Mouse (Mus musculus) testis, postnatal 14 days (tissue): ENCODE measurements around the gene Csmd2.
"Not testable (repeated sequence)": the region's sequence is repeated elsewhere in the genome, so short reads cannot be mapped to it uniquely, and the experiment has no call there.

Experiments used
- DNase-seq: peaks from one replicate; pipeline ENCODE4 v3.0.0; 2021; ENCODE audit warnings: low spot score

Csmd2 gene

GRCm38 (mm10) chr4:128042626-128043025 is 55.0 kb downstream of the Csmd2 start:
- no peak for DNase-seq

DNA sequence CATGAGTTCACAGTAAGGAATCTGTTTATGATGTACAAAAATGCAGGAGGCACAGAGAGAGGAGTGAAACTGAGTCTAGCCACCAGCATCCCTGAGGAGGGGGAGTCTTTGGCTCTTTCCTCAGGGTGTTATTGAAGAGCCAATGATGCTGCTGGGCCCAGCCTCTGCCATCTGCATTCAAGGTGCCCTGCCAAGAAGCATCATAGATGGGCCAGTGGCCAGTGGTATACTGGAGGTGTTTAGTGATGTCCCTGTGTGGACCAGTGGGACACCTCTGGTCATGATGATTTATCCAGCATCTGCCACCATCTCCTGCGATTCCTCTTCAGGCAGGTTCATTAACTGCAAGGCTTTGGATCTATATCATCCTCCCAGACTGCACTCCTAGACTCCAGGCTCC is 61.1 kb downstream of the Csmd2 start:
- DNase-seq: no peak

DNA sequence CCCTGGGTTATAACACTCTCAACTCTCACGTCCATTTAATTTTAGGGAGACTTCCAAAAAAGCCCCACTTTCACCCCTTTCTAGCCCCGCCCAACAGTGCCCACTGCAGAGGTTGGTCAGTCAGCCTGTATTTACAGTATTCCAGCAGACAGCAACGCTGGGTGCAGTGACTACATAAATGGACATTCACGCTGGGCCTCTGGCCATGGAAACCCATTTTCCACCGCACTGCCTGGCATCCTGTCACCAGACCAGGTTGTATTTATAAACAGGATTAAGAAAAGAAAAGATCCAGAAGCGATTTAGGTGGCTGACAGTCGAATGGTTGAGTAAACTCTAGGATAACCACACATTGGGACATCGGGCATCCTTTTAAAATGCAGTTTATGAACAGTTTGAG is 65.0 kb downstream of the Csmd2 start:
- DNase-seq: no peak

- DNase-seq: not testable (repeated sequence)
Observed at GRCm38 (mm10) chr4:128061274-128061673, 73.6 kb downstream of the Csmd2 start.

DNA sequence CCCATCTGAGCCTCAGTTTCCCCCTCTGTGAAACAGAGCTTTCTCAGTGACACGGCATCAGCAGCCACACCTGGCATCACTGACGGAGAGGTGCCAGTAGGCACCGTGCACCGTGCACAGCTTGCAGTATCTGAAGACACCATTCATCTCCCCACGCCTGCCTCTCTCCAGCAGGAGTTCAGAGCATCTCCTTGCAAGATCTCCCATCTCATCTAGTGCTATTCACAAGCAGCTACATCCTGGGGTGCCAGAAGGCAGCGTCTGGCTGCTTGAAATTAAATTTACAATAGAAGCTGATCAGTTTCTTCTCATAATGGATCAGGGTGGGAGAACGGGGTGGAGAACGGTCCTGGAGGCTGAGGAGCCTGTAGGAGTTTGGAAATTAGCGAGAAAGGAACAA is 79.5 kb downstream of the Csmd2 start:
- no peak for DNase-seq

DNA sequence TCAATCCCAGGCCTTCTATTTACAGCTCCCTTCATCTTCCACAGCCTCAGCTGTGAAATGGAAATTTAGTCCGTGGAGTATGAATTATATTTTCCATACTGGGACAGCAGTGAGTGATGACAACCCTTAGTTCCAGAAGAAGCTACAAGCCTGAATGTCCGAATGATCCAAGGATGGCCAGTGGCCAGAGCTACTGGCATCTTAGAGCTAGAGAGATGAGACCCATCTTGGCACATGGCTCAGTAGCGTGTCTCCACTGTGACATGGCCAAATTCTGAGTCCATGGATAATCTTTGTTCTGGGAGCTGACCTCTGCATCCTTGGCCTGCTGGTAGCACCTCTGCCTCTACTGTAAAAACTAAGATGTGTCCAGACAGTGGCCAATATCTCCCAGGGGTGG is 96.8 kb downstream of the Csmd2 start:
- DNase-seq: no peak

- DNase-seq: no peak
Observed at GRCm38 (mm10) chr4:128085096-128085495, 97.4 kb downstream of the Csmd2 start.

- DNase-seq: no peak
Observed at GRCm38 (mm10) chr4:128087147-128087606, 99.5 kb downstream of the Csmd2 start.

GRCm38 (mm10) chr4:128087704-128088103 is 100.0 kb downstream of the Csmd2 start:
- DNase-seq: no peak

GRCm38 (mm10) chr4:128088264-128088663 is 100.6 kb downstream of the Csmd2 start:
- no peak for DNase-seq

- no peak for DNase-seq
Observed at GRCm38 (mm10) chr4:128091938-128092337, 104.3 kb downstream of the Csmd2 start.

- no peak for DNase-seq
Observed at GRCm38 (mm10) chr4:128099515-128099914, 111.9 kb downstream of the Csmd2 start.

DNA sequence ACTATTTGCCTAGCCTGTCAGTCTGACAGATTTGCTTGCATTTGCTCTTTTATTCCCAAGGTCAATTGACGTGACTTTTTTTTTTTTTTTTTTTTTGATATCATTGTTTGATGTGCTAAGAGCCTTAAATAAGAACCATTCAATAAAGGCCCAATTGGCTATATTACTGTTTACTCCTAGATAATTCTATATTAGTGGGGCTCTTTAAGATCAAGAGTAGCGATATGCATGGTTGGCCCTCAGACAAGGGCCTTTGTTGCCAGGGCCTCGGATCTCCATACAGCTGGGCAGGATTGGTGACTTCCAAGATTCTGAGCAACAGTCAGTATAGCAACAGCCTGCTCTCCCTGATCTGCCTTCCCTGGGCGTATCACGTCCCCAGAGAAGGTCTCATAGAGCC is 112.9 kb downstream of the Csmd2 start:
- DNase-seq: no peak

DNA sequence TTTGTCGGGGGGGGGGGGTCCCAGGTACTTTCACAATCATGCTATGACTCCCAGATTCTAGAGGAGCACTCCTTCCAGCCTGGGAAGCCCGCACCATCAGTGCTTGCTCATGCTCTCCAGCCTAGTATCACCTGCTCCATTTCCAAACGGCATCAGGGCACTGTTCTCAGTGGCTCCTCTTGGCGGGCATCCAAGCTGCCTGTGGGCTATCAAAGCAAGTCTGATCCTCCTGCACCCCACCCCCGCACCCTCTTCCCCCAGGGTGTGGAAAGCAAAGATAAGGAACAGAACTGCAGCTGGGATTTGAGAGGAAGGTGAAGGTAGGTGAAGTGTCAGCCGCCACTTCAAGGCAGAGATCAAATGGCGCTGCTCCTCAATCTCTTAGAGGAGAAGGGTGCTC is 128.7 kb downstream of the Csmd2 start:
- DNase-seq: no peak

DNA sequence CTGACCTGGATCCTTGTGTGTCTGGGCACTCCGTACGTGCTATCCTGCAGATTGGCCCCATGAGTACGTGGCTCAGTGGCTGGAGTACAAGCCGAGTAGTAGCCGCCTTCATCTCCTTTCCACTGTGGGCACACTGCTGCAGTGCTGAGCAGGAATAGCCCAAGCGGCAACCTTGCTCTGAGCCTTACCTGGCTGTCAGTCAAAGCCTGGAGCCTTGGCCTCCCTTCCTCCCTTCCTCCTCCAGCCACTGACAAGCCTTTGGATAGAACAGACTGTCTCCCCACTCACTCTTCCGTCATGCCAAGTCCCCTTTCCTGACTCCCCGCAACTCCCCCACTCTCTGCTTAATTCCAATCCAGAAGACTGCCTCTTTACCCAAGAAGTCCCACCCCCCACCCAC is 135.6 kb downstream of the Csmd2 start:
- no peak for DNase-seq

- no peak for DNase-seq
Observed at GRCm38 (mm10) chr4:128124738-128125137, 137.1 kb downstream of the Csmd2 start.

GRCm38 (mm10) chr4:128128546-128128945 is 140.9 kb downstream of the Csmd2 start:
- DNase-seq: no peak

- DNase-seq: no peak
Observed at GRCm38 (mm10) chr4:128130611-128131142, 143.0 kb downstream of the Csmd2 start.

DNA sequence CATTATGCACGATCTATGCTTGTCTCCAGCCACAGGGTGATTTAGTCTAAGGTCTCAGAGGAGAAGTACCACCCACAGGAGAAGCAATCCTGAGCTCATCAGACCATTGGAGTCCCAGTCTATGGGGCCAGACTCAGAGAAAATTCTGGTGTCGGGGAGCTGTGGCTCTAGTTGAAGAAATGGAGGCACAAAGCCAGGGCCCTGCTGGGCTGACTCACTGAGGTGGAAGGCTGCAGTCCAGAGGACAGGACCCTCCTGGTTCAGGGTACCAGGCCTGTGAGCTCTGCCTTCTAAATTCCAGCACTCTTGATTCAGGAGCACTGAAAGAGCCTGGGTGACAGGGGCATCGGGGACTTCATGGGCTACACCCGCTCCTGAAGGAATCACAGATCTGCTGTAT is 144.0 kb downstream of the Csmd2 start:
- DNase-seq: no peak

DNA sequence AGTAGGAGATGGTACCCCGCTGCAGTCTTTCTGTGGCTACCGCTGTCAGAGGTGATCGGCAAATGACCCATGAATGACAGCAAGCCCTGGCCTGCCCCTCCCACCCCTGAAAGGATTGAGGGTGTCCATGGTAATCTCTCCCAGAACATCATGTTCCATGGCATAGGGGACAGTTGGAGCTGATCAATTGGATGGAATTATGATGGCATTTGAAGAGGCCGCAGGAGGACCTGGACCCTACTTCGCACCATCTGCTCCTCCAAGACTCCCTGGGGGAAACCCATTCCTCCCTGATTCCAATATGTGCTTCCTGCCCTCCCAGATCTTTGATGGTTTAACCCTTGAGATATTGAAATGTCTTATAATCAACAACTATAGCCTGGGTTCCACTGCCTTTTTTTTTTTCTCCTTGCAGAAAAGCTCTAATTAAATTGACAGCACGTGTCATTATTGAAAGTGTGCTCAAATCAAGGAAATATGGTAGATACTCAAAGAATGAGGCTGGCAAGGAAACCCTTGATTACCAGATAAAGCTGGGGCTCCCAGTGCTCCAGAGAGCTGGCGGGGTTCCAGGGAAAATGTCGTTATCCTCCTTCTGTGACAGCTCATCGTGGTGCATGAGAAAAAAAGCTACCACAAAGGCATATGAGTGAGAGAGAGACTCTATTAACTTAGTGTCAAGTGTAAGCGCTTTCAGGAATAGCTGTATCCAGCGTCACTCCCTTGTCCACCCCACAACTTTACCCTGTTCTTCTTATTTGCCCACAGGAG is 145.4 kb downstream of the Csmd2 start:
- DNase-seq: no peak

GRCm38 (mm10) chr4:128134348-128134994 is 146.8 kb downstream of the Csmd2 start:
- no peak for DNase-seq

- DNase-seq: no peak
Observed at GRCm38 (mm10) chr4:128135014-128135622, 147.5 kb downstream of the Csmd2 start.

- no peak for DNase-seq
Observed at GRCm38 (mm10) chr4:128139991-128140390, 152.3 kb downstream of the Csmd2 start.
